ENCODE assay signal across 20 mouse cellular contexts in the genomic region with DNA sequence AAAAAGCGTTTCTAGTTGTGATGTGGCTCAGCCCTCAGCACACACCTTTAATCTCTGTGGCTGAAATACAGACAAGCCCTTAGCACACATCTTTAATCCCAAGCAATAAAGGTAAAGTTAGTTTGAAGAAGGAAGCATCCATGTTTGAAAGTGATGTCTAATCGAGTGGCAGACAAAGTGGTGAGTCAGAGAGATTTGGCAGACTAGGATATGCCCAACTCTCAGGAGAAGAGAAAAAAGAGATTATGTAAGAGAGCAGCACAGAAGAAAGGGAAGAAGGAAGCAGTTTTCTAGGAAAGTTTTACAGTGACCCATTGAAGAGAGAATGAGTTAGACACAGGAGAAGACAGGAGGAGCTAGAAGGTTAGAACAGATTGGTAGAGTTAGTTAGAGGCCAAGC. TPM values are rescaled to one million over a fixed set of nuclear protein-coding genes. Genes with fewer than 3 reads are reported as not detected.
A peak's percentile ranks its signal among the peaks of the same experiment; 100 is the strongest.
DNase-seq lines count a peak whose midpoint lies in the region; TF ChIP-seq lines count a peak whose summit lies in the region.
"Had no signal": no experiment of that assay in that cellular context is flagged by ENCODE, and none has a peak within 500 bp of the region (broad histone marks: within the 10 kb centered on the region; RNA-seq: fewer than 3 reads in every experiment).

No protein-coding gene starts in this region.

- DNase-seq in 3134 (ENCODE audit: extremely low read depth, insufficient read length, low spot score), result peak; percentile 23
- DNase-seq in NIH3T3 (ENCODE audit: low read depth), result peak; percentile 64
- no peak for DNase-seq in frontal cortex, postnatal 10 days (ENCODE audit: low spot score in 2 of 2)
- no peak for DNase-seq in frontal cortex, postnatal 14 days (ENCODE audit: low spot score in 2 of 2)
- no peak for DNase-seq in gastrocnemius, postnatal 25 days
- DNase-seq: adrenal gland, adult 8-10 months; adrenal gland, postnatal 14 days; B cell, adult 2 months; cerebellum, adult 11-12 months; cerebellum, adult 2 months; cerebellum, adult 9-10 months; cerebellum, postnatal 10 days; cerebellum, postnatal 25 days; forebrain, postnatal 0 days had no signal

- no peak overlapping the region for H3K4me3 ChIP-seq in ES-Bruce4 (ENCODE audit: low read depth, low read length)
- H3K4me3 ChIP-seq: embryonic facial prominence, embryonic 10.5 days; embryonic facial prominence, embryonic 12.5 days; forebrain, embryonic 13.5 days; forebrain, embryonic 15.5 days had no signal

- no peaks in the 10 kb centered on the region for H3K4me1 ChIP-seq in ES-Bruce4 (ENCODE audit: control insufficient read depth, insufficient read depth, low read length)
- H3K4me1 ChIP-seq: embryonic facial prominence, embryonic 12.5 days had no signal

- no peaks in the 10 kb centered on the region for H3K27me3 ChIP-seq in ES-Bruce4 (ENCODE audit: control insufficient read depth, insufficient read depth, low read length, poor library complexity, severe bottlenecking)
- H3K27me3 ChIP-seq: CH12.LX; embryonic facial prominence, embryonic 12.5 days; forebrain, embryonic 13.5 days; forebrain, embryonic 15.5 days had no signal

- H3K36me3 ChIP-seq in ES-Bruce4 (ENCODE audit: control insufficient read depth, insufficient read depth, low read length, poor library complexity, severe bottlenecking), result peaks cover 42% of the 10 kb centered on the region

- no peaks in the 10 kb centered on the region for H3K9me3 ChIP-seq in ES-Bruce4 (replicated peaks; ENCODE audit: control insufficient read depth, insufficient read depth, low read length, poor library complexity, severe bottlenecking)
- H3K9me3 ChIP-seq: embryonic facial prominence, embryonic 10.5 days; embryonic facial prominence, embryonic 12.5 days; forebrain, embryonic 13.5 days; forebrain, embryonic 15.5 days had no signal

- no peak overlapping the region for H3K9ac ChIP-seq in ES-Bruce4 (ENCODE audit: low read depth, poor library complexity, severe bottlenecking)
- H3K9ac ChIP-seq: embryonic facial prominence, embryonic 12.5 days; forebrain, embryonic 13.5 days; forebrain, embryonic 15.5 days; forebrain, postnatal 0 days had no signal

- TF ChIP-seq CTCF in ES-Bruce4 (IDR thresholded peaks at IDR 0.05; ENCODE audit: low read depth, low read length), result no peak

- TF ChIP-seq EP300 in ES-Bruce4 (IDR thresholded peaks at IDR 0.05; ENCODE audit: insufficient read depth, low read depth, low read length), result no peak

- peak overlapping the region; percentile 17; the same call in 1 of the 2 replicates for H3K27ac ChIP-seq in ES-Bruce4 (ENCODE audit: insufficient read depth, low read length)
- H3K27ac ChIP-seq: embryonic facial prominence, embryonic 10.5 days; embryonic facial prominence, embryonic 12.5 days; forebrain, embryonic 13.5 days; forebrain, embryonic 15.5 days had no signal

- no peak for TF ChIP-seq POLR2A in ES-Bruce4 (IDR thresholded peaks at IDR 0.05; ENCODE audit: insufficient read depth, low read length)

RNA-seq across cellular contexts. Expression of a gene that starts 8.8 kb away (rescaled TPM):
- polyA plus RNA-seq in ES-Bruce4 (2011; ENCODE audit: insufficient read depth, insufficient read length, low read depth, missing spikeins), result 40.5 and 47.1 TPM in 2 replicates
- total RNA-seq in gastrocnemius, postnatal 25 days (2021), result 10 to 100 TPM; 22.8 to 24.6 TPM

RNA-seq across cellular contexts. Expression of a gene that starts 9.0 kb away (rescaled TPM):
- 19.8 and 24.2 TPM in 2 replicates for polyA plus RNA-seq in ES-Bruce4 (2011; ENCODE audit: insufficient read depth, insufficient read length, low read depth, missing spikeins)
- 10 to 100 TPM; 11.6 to 12.5 TPM for total RNA-seq in gastrocnemius, postnatal 25 days (2021)

Comparison
In these comparisons a context has a peak if more than half of its experiments do, and no peak if none do; other contexts are left out.
1. DNase-seq: peak in 3134 (single experiment) and NIH3T3 (single experiment); none in frontal cortex, postnatal 10 days (0 of 2), frontal cortex, postnatal 14 days (0 of 2) and gastrocnemius, postnatal 25 days (single experiment).